Mouse (Mus musculus): ENCODE results near the gene Dgki. TPM values are rescaled to one million over a fixed set of nuclear protein-coding genes. Genes with fewer than 3 reads are reported as not detected.

The Dgki gene
- polyA plus RNA-seq, 1 experiment from 2014 or later = 0.63 TPM

- WGBS = 52% methylated on average over 8 of the region's 8 CpGs
- no peaks in the 10 kb centered on the region for H3K36me3 ChIP-seq
- no peaks in the 10 kb centered on the region for H3K9me3 ChIP-seq (replicated peaks)
- no peak overlapping the region; the same call in 1 of the 2 replicates for H3K27ac ChIP-seq (replicated peaks)
- peaks cover 29% of the 10 kb centered on the region for H3K4me1 ChIP-seq
- DNase-seq (ENCODE audit: low spot score) = no peak
- no peak overlapping the region for H3K4me3 ChIP-seq
- no peaks in the 10 kb centered on the region; the same call in 1 of the 2 replicates for H3K27me3 ChIP-seq (ENCODE audit: low read depth, poor library complexity, severe bottlenecking)
Observed at GRCm38 (mm10) chr6:37038444-37038843, 261.5 kb downstream of the Dgki start.

- peaks cover 27% of the 10 kb centered on the region for H3K4me1 ChIP-seq
- H3K27me3 ChIP-seq (ENCODE audit: low read depth, poor library complexity, severe bottlenecking) = no peaks in the 10 kb centered on the region; the same call in 1 of the 2 replicates
- no peaks in the 10 kb centered on the region for H3K36me3 ChIP-seq
- DNase-seq (ENCODE audit: low spot score) = peak; percentile 67
- WGBS = 48% methylated on average over 11 of the region's 11 CpGs
- no peak overlapping the region; the same call in 1 of the 2 replicates for H3K27ac ChIP-seq (replicated peaks)
- 0 out of 2 replicates have a peak overlapping the region, but pooled peaks have one; percentile 14 for H3K4me3 ChIP-seq
- H3K9me3 ChIP-seq (replicated peaks) = no peaks in the 10 kb centered on the region
Observed at GRCm38 (mm10) chr6:37037115-37037908, 262.7 kb downstream of the Dgki start.

GRCm38 (mm10) chr6:37035681-37036080, 264.3 kb downstream of the Dgki start:
- DNase-seq (ENCODE audit: low spot score) = no peak
- H3K9me3 ChIP-seq (replicated peaks) = no peaks in the 10 kb centered on the region
- H3K4me3 ChIP-seq = no peak overlapping the region
- H3K36me3 ChIP-seq = no peaks in the 10 kb centered on the region
- WGBS = 84% methylated on average over 6 of the region's 6 CpGs
- peaks cover 27% of the 10 kb centered on the region for H3K4me1 ChIP-seq
- H3K27me3 ChIP-seq (ENCODE audit: low read depth, poor library complexity, severe bottlenecking) = no peaks in the 10 kb centered on the region; the same call in 1 of the 2 replicates
- H3K27ac ChIP-seq (replicated peaks) = no peak overlapping the region

- H3K4me1 ChIP-seq = no peaks in the 10 kb centered on the region
- WGBS = 98% methylated on average over 1 of the region's 1 CpGs
- DNase-seq (ENCODE audit: low spot score) = no peak
Observed at GRCm38 (mm10) chr6:37030986-37031385, 269.0 kb downstream of the Dgki start.

GRCm38 (mm10) chr6:37030402-37030801, 269.6 kb downstream of the Dgki start:
- Histone ChIP-seq H3K9me3 (replicated peaks) (no peaks in the 10 kb centered on the region), H3K27me3 (ENCODE audit: low read depth, poor library complexity, severe bottlenecking) (no peaks in the 10 kb centered on the region), H3K27ac (replicated peaks) (no peak overlapping the region), H3K36me3 (no peaks in the 10 kb centered on the region), H3K4me1 (no peaks in the 10 kb centered on the region), H3K4me3 (no peak overlapping the region)
- no peak for DNase-seq (ENCODE audit: low spot score)
- 95% methylated on average over 2 of the region's 2 CpGs for WGBS

More at GRCm38 (mm10) chr6:37030986-37031385, 269.0 kb downstream of the Dgki start:
- H3K4me3 ChIP-seq = no peak overlapping the region
- H3K9me3 ChIP-seq (replicated peaks) = no peaks in the 10 kb centered on the region
- no peaks in the 10 kb centered on the region for H3K36me3 ChIP-seq
- no peak overlapping the region for H3K27ac ChIP-seq (replicated peaks)
- no peaks in the 10 kb centered on the region for H3K27me3 ChIP-seq (ENCODE audit: low read depth, poor library complexity, severe bottlenecking)

GRCm38 (mm10) chr6:37028841-37029240, 271.1 kb downstream of the Dgki start:
- H3K4me3 ChIP-seq = no peak overlapping the region
- H3K27ac ChIP-seq (replicated peaks) = no peak overlapping the region
- WGBS = 91% methylated on average over 6 of the region's 6 CpGs
- no peaks in the 10 kb centered on the region for H3K4me1 ChIP-seq
- DNase-seq (ENCODE audit: low spot score) = no peak
- no peaks in the 10 kb centered on the region for H3K27me3 ChIP-seq (ENCODE audit: low read depth, poor library complexity, severe bottlenecking)
- H3K36me3 ChIP-seq = no peaks in the 10 kb centered on the region
- H3K9me3 ChIP-seq (replicated peaks) = no peaks in the 10 kb centered on the region

- Histone ChIP-seq H3K9me3 (replicated peaks) (no peaks in the 10 kb centered on the region), H3K27ac (replicated peaks) (no peak overlapping the region), H3K4me3 (no peak overlapping the region), H3K4me1 (no peaks in the 10 kb centered on the region), H3K36me3 (no peaks in the 10 kb centered on the region), H3K27me3 (ENCODE audit: low read depth, poor library complexity, severe bottlenecking) (no peaks in the 10 kb centered on the region)
- WGBS = 92% methylated on average over 2 of the region's 2 CpGs
- DNase-seq (ENCODE audit: low spot score) = no peak
Observed at GRCm38 (mm10) chr6:37028300-37028699, 271.7 kb downstream of the Dgki start.

GRCm38 (mm10) chr6:37026343-37027243, 273.4 kb downstream of the Dgki start:
- H3K4me3 ChIP-seq = no peak overlapping the region
- no peak overlapping the region for H3K27ac ChIP-seq (replicated peaks)
- no peaks in the 10 kb centered on the region for H3K36me3 ChIP-seq
- WGBS = 84% methylated on average over 8 of the region's 8 CpGs
- no peaks in the 10 kb centered on the region for H3K9me3 ChIP-seq (replicated peaks)
- H3K27me3 ChIP-seq (ENCODE audit: low read depth, poor library complexity, severe bottlenecking) = no peaks in the 10 kb centered on the region
- DNase-seq (ENCODE audit: low spot score) = no peak
- no peaks in the 10 kb centered on the region for H3K4me1 ChIP-seq

- no peaks in the 10 kb centered on the region for H3K27me3 ChIP-seq (ENCODE audit: low read depth, poor library complexity, severe bottlenecking)
- no peak for DNase-seq (ENCODE audit: low spot score)
- no peak overlapping the region for H3K4me3 ChIP-seq
- H3K36me3 ChIP-seq = no peaks in the 10 kb centered on the region
- no peaks in the 10 kb centered on the region for H3K9me3 ChIP-seq (replicated peaks)
- H3K27ac ChIP-seq (replicated peaks) = peak overlapping the region; percentile 49; the same call in 1 of the 2 replicates
- 0 out of 2 replicates have a peak, but pooled peaks cover 8% of the 10 kb centered on the region for H3K4me1 ChIP-seq
Observed at GRCm38 (mm10) chr6:37016046-37016445, 283.9 kb downstream of the Dgki start.

- peaks cover 11% of the 10 kb centered on the region for H3K4me1 ChIP-seq
- H3K36me3 ChIP-seq = no peaks in the 10 kb centered on the region
- no peaks in the 10 kb centered on the region for H3K9me3 ChIP-seq (replicated peaks)
- H3K27me3 ChIP-seq (ENCODE audit: low read depth, poor library complexity, severe bottlenecking) = no peaks in the 10 kb centered on the region
- 91% methylated on average over 2 of the region's 2 CpGs for WGBS
- DNase-seq (ENCODE audit: low spot score) = no peak
- H3K4me3 ChIP-seq = no peak overlapping the region
- no peak overlapping the region for H3K27ac ChIP-seq (replicated peaks)
Observed at GRCm38 (mm10) chr6:37011597-37011996, 288.4 kb downstream of the Dgki start.

GRCm38 (mm10) chr6:37007573-37007972, 292.4 kb downstream of the Dgki start:
- peaks cover 5% of the 10 kb centered on the region for H3K4me1 ChIP-seq
- no peaks in the 10 kb centered on the region for H3K27me3 ChIP-seq (ENCODE audit: low read depth, poor library complexity, severe bottlenecking)
- H3K9me3 ChIP-seq (replicated peaks) = no peaks in the 10 kb centered on the region
- no peak for DNase-seq (ENCODE audit: low spot score)
- no peaks in the 10 kb centered on the region for H3K36me3 ChIP-seq
- WGBS = 15% methylated on average over 4 of the region's 4 CpGs
- H3K4me3 ChIP-seq = no peak overlapping the region
- no peak overlapping the region for H3K27ac ChIP-seq (replicated peaks)

- Histone ChIP-seq H3K4me3 (no peak overlapping the region), H3K27ac (replicated peaks) (no peak overlapping the region), H3K27me3 (ENCODE audit: low read depth, poor library complexity, severe bottlenecking) (no peaks in the 10 kb centered on the region), H3K9me3 (replicated peaks) (no peaks in the 10 kb centered on the region), H3K36me3 (no peaks in the 10 kb centered on the region), H3K4me1 (peaks cover 5% of the 10 kb centered on the region)
- WGBS = 88% methylated on average over 3 of the region's 3 CpGs
- no peak for DNase-seq (ENCODE audit: low spot score)
Observed at GRCm38 (mm10) chr6:37004914-37005313, 295.1 kb downstream of the Dgki start.

All from midbrain, embryonic 10.5 days (tissue).